ENCODE assay signal across 8 mouse cellular contexts in genomic region chr5:140505208-140505780, GRCm38 (mm10). TPM values are rescaled to one million over a fixed set of nuclear protein-coding genes. Genes with fewer than 3 reads are reported as not detected.
DNase-seq lines count a peak whose midpoint lies in the region; ATAC-seq and TF ChIP-seq lines count a peak whose summit lies in the region.

Gene Chst12, plus strand, starts transcription at chr5:140505550.

- H3K4me1 ChIP-seq in heart, embryonic 12.5 days (replicated peaks): peaks cover 65% of the 10 kb centered on the region
- H3K4me1 ChIP-seq in kidney, postnatal 0 days (replicated peaks; ENCODE audit: insufficient read depth, low read length): peaks cover 22% of the 10 kb centered on the region
- peaks cover 73% of the 10 kb centered on the region for H3K4me1 ChIP-seq in liver, embryonic 11.5 days (replicated peaks; ENCODE audit: control insufficient read depth, insufficient read depth, low read length)
- peaks cover 39% of the 10 kb centered on the region for H3K4me1 ChIP-seq in stomach, embryonic 14.5 days (ENCODE audit: control insufficient read depth, insufficient read depth, low read length)

- peak within 1 kb of the TSS; percentile 15; the same call in 1 of the 2 replicates for H3K27ac ChIP-seq in heart, embryonic 12.5 days (ENCODE audit: poor library complexity, severe bottlenecking)
- peak within 1 kb of the TSS; percentile 54; the same call in 1 of the 2 replicates for H3K27ac ChIP-seq in kidney, postnatal 0 days
- peak within 1 kb of the TSS; percentile 38 for H3K27ac ChIP-seq in liver, embryonic 11.5 days (ENCODE audit: low read depth, low read length)
- H3K27ac ChIP-seq in stomach, embryonic 14.5 days (ENCODE audit: low read length): no peak within 1 kb of the TSS; the same call in 1 of the 2 replicates

- peak; percentile 100 for DNase-seq in CD4-positive helper T cell, adult 2 months (ENCODE audit: low read depth, low spot score)
- DNase-seq in brain, embryonic 18.5 days (ENCODE audit: low read depth, low spot score): peak; percentile 96
- DNase-seq in kidney, postnatal 0 days (ENCODE audit: low spot score): peak; percentile 99
- DNase-seq in liver, embryonic 11.5 days (ENCODE audit: low spot score): peak; percentile 99
- peak; percentile 100 for DNase-seq in naive thymus-derived CD4-positive, alpha-beta T cell, adult 2 months (ENCODE audit: low read depth)

- under 1% methylated on average over 38 of the region's 38 CpGs for WGBS in heart, embryonic 12.5 days
- WGBS in kidney, postnatal 0 days: under 1% methylated on average over 38 of the region's 38 CpGs
- under 1% methylated on average over 38 of the region's 38 CpGs for WGBS in liver, embryonic 11.5 days
- under 1% methylated on average over 38 of the region's 38 CpGs for WGBS in stomach, embryonic 14.5 days

- no peaks in the 10 kb centered on the region for H3K9me3 ChIP-seq in heart, embryonic 12.5 days (replicated peaks)
- no peaks in the 10 kb centered on the region for H3K9me3 ChIP-seq in kidney, postnatal 0 days (replicated peaks; ENCODE audit: low read length)
- H3K9me3 ChIP-seq in liver, embryonic 11.5 days (ENCODE audit: control insufficient read depth, low read length): no peaks in the 10 kb centered on the region
- no peaks in the 10 kb centered on the region for H3K9me3 ChIP-seq in stomach, embryonic 14.5 days (ENCODE audit: control insufficient read depth, low read depth, low read length)

- H3K9ac ChIP-seq in heart, embryonic 12.5 days: peak within 1 kb of the TSS; percentile 76
- H3K9ac ChIP-seq in kidney, postnatal 0 days (ENCODE audit: low read depth, low read length): peak within 1 kb of the TSS; percentile 53
- peak within 1 kb of the TSS; percentile 79 for H3K9ac ChIP-seq in liver, embryonic 11.5 days (ENCODE audit: low read depth, low read length)
- H3K9ac ChIP-seq in stomach, embryonic 14.5 days (replicated peaks; ENCODE audit: low read depth, low read length): peak within 1 kb of the TSS; percentile 48

- H3K36me3 ChIP-seq in heart, embryonic 12.5 days: no peaks in the 10 kb centered on the region
- H3K36me3 ChIP-seq in kidney, postnatal 0 days (ENCODE audit: insufficient read depth, low read length): no peaks in the 10 kb centered on the region
- H3K36me3 ChIP-seq in liver, embryonic 11.5 days (ENCODE audit: control insufficient read depth, insufficient read depth, low read length): no peaks in the 10 kb centered on the region
- H3K36me3 ChIP-seq in stomach, embryonic 14.5 days (ENCODE audit: control insufficient read depth, insufficient read depth, low read length): no peaks in the 10 kb centered on the region

- TF ChIP-seq CTCF in kidney, postnatal 0 days (IDR thresholded peaks at IDR 0.05; ENCODE audit: low read depth): no peak; the same call in 1 of the 2 replicates

- H3K4me3 ChIP-seq in heart, embryonic 12.5 days: peak within 1 kb of the TSS; percentile 63
- peak within 1 kb of the TSS; percentile 50 for H3K4me3 ChIP-seq in kidney, postnatal 0 days (replicated peaks; ENCODE audit: low read depth, low read length)
- peak within 1 kb of the TSS; percentile 61 for H3K4me3 ChIP-seq in liver, embryonic 11.5 days (ENCODE audit: low read depth, low read length)
- peak within 1 kb of the TSS; percentile 43 for H3K4me3 ChIP-seq in stomach, embryonic 14.5 days (ENCODE audit: low read depth, low read length)

- peak; percentile 90 for ATAC-seq in erythroid progenitor cell, adult 5-6 weeks (replicated peaks; ENCODE audit: low FRiP score, poor library complexity, severe bottlenecking)
- peak; percentile 95 for ATAC-seq in heart, embryonic 12.5 days (ENCODE audit: insufficient number of reproducible peaks, low FRiP score)
- ATAC-seq in kidney, postnatal 0 days (replicated peaks; ENCODE audit: low FRiP score, low read depth): peak; percentile 95
- ATAC-seq in liver, embryonic 11.5 days (replicated peaks; ENCODE audit: low FRiP score): peak; percentile 93
- ATAC-seq in stomach, embryonic 14.5 days (ENCODE audit: insufficient number of reproducible peaks, insufficient read depth, low FRiP score, low read depth): peak; percentile 95

- H3K27me3 ChIP-seq in heart, embryonic 12.5 days (replicated peaks): no peaks in the 10 kb centered on the region
- H3K27me3 ChIP-seq in kidney, postnatal 0 days (ENCODE audit: insufficient read depth, low read length): no peaks in the 10 kb centered on the region
- H3K27me3 ChIP-seq in liver, embryonic 11.5 days (replicated peaks; ENCODE audit: control insufficient read depth, insufficient read depth, low read length): no peaks in the 10 kb centered on the region
- H3K27me3 ChIP-seq in stomach, embryonic 14.5 days (ENCODE audit: control insufficient read depth, insufficient read depth, low read length): no peaks in the 10 kb centered on the region

- peak within 1 kb of the TSS; percentile 89 for H3K4me2 ChIP-seq in heart, embryonic 12.5 days
- H3K4me2 ChIP-seq in kidney, postnatal 0 days (ENCODE audit: low read length): peak within 1 kb of the TSS; percentile 62
- peak within 1 kb of the TSS; percentile 77 for H3K4me2 ChIP-seq in liver, embryonic 11.5 days
- H3K4me2 ChIP-seq in stomach, embryonic 14.5 days (replicated peaks; ENCODE audit: low read depth, low read length): peak within 1 kb of the TSS; percentile 69

RNA-seq across cellular contexts. Expression of gene Chst12, which starts in this region (rescaled TPM):
- 9.2 and 12.3 TPM in 2 replicates for total RNA-seq in erythroid progenitor cell, adult 5-6 weeks (2015; ENCODE audit: low replicate concordance)
- 11.4 and 11.7 TPM in 2 replicates for total RNA-seq in erythroid progenitor cell, adult 5-6 weeks (2017; ENCODE audit: low replicate concordance)
- 22.5 TPM in 2 replicates for polyA plus RNA-seq in heart, embryonic 12.5 days (2016; fragmentation: Nextera tagmentation; extraction: Ambion mirVana)
- 14.5 and 15.6 TPM in 2 replicates for polyA plus RNA-seq in kidney, postnatal 0 days (2015; fragmentation: Nextera tagmentation; extraction: Ambion mirVana)
- 19.1 and 20.6 TPM in 2 replicates for polyA plus RNA-seq in liver, embryonic 11.5 days (2014; fragmentation: Nextera tagmentation; extraction: Ambion mirVana)
- polyA plus RNA-seq in stomach, embryonic 14.5 days (2014; fragmentation: Nextera tagmentation; extraction: Ambion mirVana): 17.6 and 21.5 TPM in 2 replicates
